Mouse (Mus musculus): ENCODE data around the gene Kcnq5. TPM values are rescaled to one million over a fixed set of nuclear protein-coding genes. Genes with fewer than 3 reads are reported as not detected.

Gene Kcnq5
- polyA plus RNA-seq, 1 experiment from 2014 or later = 0.95 TPM

- ATAC-seq (ENCODE audit: low FRiP score, low TSS enrichment) = no peak
- H3K27me3 ChIP-seq (ENCODE audit: insufficient read depth, low read length) = no peaks in the 10 kb centered on the region
- H3K4me2 ChIP-seq (replicated peaks; ENCODE audit: low read depth, low read length) = no peak overlapping the region
- 82% methylated on average over 3 of the region's 3 CpGs for WGBS
- H3K36me3 ChIP-seq (ENCODE audit: insufficient read depth, low read length) = no peaks in the 10 kb centered on the region
- H3K4me3 ChIP-seq (ENCODE audit: low read length) = no peak overlapping the region
- no peaks in the 10 kb centered on the region for H3K4me1 ChIP-seq (ENCODE audit: insufficient read depth, low read length)
- no peak overlapping the region for H3K27ac ChIP-seq (ENCODE audit: low read length)
- H3K9me3 ChIP-seq (ENCODE audit: low read length) = no peaks in the 10 kb centered on the region
- H3K9ac ChIP-seq (replicated peaks; ENCODE audit: low read length) = no peak overlapping the region
These were observed 105.3 kb downstream of the Kcnq5 start for GRCm38 (mm10) chr1:21856399-21856798.

GRCm38 (mm10) chr1:21838534-21838933 is 123.2 kb downstream of the Kcnq5 start:
- H3K4me1 ChIP-seq (ENCODE audit: insufficient read depth, low read length) = no peaks in the 10 kb centered on the region
- ATAC-seq (ENCODE audit: low FRiP score, low TSS enrichment) = no peak
- no peaks in the 10 kb centered on the region for H3K27me3 ChIP-seq (ENCODE audit: insufficient read depth, low read length)
- H3K9me3 ChIP-seq (ENCODE audit: low read length) = no peaks in the 10 kb centered on the region
- no peak overlapping the region for H3K4me2 ChIP-seq (replicated peaks; ENCODE audit: low read depth, low read length)
- no peak overlapping the region for H3K27ac ChIP-seq (ENCODE audit: low read length)
- H3K4me3 ChIP-seq (ENCODE audit: low read length) = no peak overlapping the region
- H3K36me3 ChIP-seq (ENCODE audit: insufficient read depth, low read length) = no peaks in the 10 kb centered on the region
- no peak overlapping the region for H3K9ac ChIP-seq (replicated peaks; ENCODE audit: low read length)
- WGBS = 22% methylated on average over 3 of the region's 3 CpGs

DNA sequence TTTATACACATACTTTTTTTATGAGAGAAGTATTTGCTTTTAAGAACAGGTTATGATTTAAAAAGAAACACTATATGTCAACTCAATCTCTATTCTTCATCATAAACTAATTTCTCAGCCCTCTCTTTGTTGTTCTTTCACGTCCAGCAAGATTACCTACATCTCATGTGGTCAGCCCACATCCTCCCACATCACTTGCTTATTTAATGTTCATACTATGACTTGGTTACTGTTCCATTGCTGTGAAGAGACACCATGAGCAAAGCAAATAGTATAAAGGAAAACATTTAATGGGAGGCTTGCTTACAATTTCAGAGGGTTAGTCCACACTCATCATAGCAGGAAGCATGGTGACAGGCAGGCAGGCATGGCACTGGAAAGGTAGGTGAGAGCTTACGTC is 124.4 kb downstream of the Kcnq5 start:
- no peak for ATAC-seq (ENCODE audit: low FRiP score, low TSS enrichment)
- 60% methylated on average over 2 of the region's 2 CpGs for WGBS

GRCm38 (mm10) chr1:21836337-21836736 is 125.4 kb downstream of the Kcnq5 start:
- no peak overlapping the region for H3K9ac ChIP-seq (replicated peaks; ENCODE audit: low read length)
- 72% methylated on average over 3 of the region's 3 CpGs for WGBS
- H3K27ac ChIP-seq (ENCODE audit: low read length) = no peak overlapping the region
- H3K4me3 ChIP-seq (ENCODE audit: low read length) = no peak overlapping the region
- H3K4me2 ChIP-seq (replicated peaks; ENCODE audit: low read depth, low read length) = no peak overlapping the region
- no peaks in the 10 kb centered on the region for H3K27me3 ChIP-seq (ENCODE audit: insufficient read depth, low read length)
- no peaks in the 10 kb centered on the region for H3K36me3 ChIP-seq (ENCODE audit: insufficient read depth, low read length)
- H3K4me1 ChIP-seq (ENCODE audit: insufficient read depth, low read length) = no peaks in the 10 kb centered on the region
- no peak for ATAC-seq (ENCODE audit: low FRiP score, low TSS enrichment)
- H3K9me3 ChIP-seq (ENCODE audit: low read length) = no peaks in the 10 kb centered on the region

More for the DNA sequence above, 124.4 kb downstream of the Kcnq5 start:
- Histone ChIP-seq H3K27me3 (ENCODE audit: insufficient read depth, low read length) (no peaks in the 10 kb centered on the region), H3K9me3 (ENCODE audit: low read length) (no peaks in the 10 kb centered on the region), H3K27ac (ENCODE audit: low read length) (no peak overlapping the region), H3K4me2 (replicated peaks; ENCODE audit: low read depth, low read length) (no peak overlapping the region), H3K36me3 (ENCODE audit: insufficient read depth, low read length) (no peaks in the 10 kb centered on the region), H3K9ac (replicated peaks; ENCODE audit: low read length) (no peak overlapping the region), H3K4me3 (ENCODE audit: low read length) (no peak overlapping the region), H3K4me1 (ENCODE audit: insufficient read depth, low read length) (no peaks in the 10 kb centered on the region)

- no peaks in the 10 kb centered on the region for H3K9me3 ChIP-seq (ENCODE audit: low read length)
- 66% methylated on average over 6 of the region's 6 CpGs for WGBS
- peak; percentile 31; the same call in 1 of the 2 replicates for ATAC-seq (ENCODE audit: low FRiP score, low TSS enrichment)
- no peak overlapping the region for H3K27ac ChIP-seq (ENCODE audit: low read length)
- no peak overlapping the region for H3K4me2 ChIP-seq (replicated peaks; ENCODE audit: low read depth, low read length)
- H3K9ac ChIP-seq (replicated peaks; ENCODE audit: low read length) = no peak overlapping the region
- H3K36me3 ChIP-seq (ENCODE audit: insufficient read depth, low read length) = no peaks in the 10 kb centered on the region
- no peak overlapping the region for H3K4me3 ChIP-seq (ENCODE audit: low read length)
- H3K4me1 ChIP-seq (ENCODE audit: insufficient read depth, low read length) = no peaks in the 10 kb centered on the region
- H3K27me3 ChIP-seq (ENCODE audit: insufficient read depth, low read length) = no peaks in the 10 kb centered on the region
These were observed 131.8 kb downstream of the Kcnq5 start for GRCm38 (mm10) chr1:21829909-21830455.

DNA sequence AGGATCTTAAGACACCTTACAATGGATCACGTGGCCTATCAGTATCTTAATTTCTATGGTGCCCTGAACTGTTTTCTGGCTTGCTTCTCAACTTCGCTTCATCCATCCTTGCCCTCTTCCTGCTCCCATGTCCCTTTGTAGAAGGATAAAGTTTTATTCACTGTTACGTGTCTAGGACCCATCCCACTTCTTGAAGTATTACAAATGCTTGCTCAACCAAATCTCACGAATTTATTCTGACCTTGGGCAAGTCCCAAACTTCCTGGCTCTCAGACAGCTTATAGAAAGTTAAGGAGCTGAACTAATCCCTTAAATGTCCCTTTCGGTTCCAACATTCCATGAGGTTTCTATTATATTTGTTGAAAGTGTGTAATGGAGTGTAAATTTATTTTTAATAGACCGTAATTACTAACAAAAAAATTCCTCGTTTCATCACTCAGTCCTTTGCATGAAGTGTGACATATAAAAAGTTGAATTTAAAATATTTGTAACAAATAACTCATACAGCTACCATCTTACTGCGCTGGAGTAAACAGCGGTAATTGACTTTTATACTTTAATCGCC is 141.6 kb downstream of the Kcnq5 start:
- Histone ChIP-seq H3K36me3 (ENCODE audit: insufficient read depth, low read length) (no peaks in the 10 kb centered on the region), H3K4me1 (ENCODE audit: insufficient read depth, low read length) (no peaks in the 10 kb centered on the region), H3K4me3 (ENCODE audit: low read length) (no peak overlapping the region), H3K27ac (ENCODE audit: low read length) (no peak overlapping the region), H3K4me2 (replicated peaks; ENCODE audit: low read depth, low read length) (no peak overlapping the region), H3K9ac (replicated peaks; ENCODE audit: low read length) (no peak overlapping the region), H3K9me3 (ENCODE audit: low read length) (no peaks in the 10 kb centered on the region), H3K27me3 (ENCODE audit: insufficient read depth, low read length) (no peaks in the 10 kb centered on the region)
- WGBS = 82% methylated on average over 10 of the region's 10 CpGs
- ATAC-seq (ENCODE audit: low FRiP score, low TSS enrichment) = no peak

DNA sequence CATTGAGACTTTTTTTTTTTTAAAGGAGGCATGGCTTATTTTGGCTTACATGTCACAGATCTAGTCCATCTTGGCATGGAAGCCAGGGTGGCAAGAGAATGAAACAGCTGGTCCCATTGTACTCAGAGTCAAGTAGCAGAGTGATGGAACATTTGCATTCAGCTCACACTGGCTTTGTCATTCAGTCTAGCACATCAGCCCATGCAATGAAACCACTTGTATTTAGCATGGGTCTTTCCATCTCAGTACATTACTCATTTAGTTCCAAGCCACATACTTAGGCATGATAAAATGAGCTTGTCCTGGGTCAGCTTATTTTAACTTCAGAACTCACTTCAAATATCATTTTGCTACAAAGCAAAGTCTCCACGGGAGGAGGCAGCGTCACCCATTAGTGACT is 156.7 kb downstream of the Kcnq5 start:
- Histone ChIP-seq H3K4me3 (ENCODE audit: low read length) (no peak overlapping the region), H3K4me1 (ENCODE audit: insufficient read depth, low read length) (no peaks in the 10 kb centered on the region), H3K27ac (ENCODE audit: low read length) (no peak overlapping the region), H3K9me3 (ENCODE audit: low read length) (no peaks in the 10 kb centered on the region), H3K36me3 (ENCODE audit: insufficient read depth, low read length) (no peaks in the 10 kb centered on the region), H3K27me3 (ENCODE audit: insufficient read depth, low read length) (no peaks in the 10 kb centered on the region), H3K4me2 (replicated peaks; ENCODE audit: low read depth, low read length) (no peak overlapping the region), H3K9ac (replicated peaks; ENCODE audit: low read length) (no peak overlapping the region)
- 89% methylated on average over 2 of the region's 2 CpGs for WGBS
- ATAC-seq (ENCODE audit: low FRiP score, low TSS enrichment) = no peak

DNA sequence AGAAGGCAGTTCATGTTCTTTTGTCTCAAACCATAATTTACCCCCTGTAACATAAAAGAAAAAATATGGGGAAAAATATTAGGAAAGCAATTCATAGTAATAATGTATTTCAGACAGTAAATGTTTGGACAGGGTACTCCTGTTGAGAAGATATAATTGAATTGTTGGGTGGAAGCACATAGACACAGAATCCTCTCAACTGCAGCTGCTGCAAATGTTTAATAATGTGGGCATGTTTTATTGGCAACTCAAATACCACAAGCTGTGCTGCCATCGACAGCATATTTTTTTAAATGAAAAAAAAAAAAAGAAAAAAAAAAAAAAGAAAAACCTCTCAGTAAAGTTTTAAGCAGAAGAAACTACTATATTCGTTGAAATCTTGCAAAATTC is 157.3 kb downstream of the Kcnq5 start:
- H3K27me3 ChIP-seq (ENCODE audit: insufficient read depth, low read length) = no peaks in the 10 kb centered on the region
- no peak overlapping the region for H3K9ac ChIP-seq (replicated peaks; ENCODE audit: low read length)
- H3K27ac ChIP-seq (ENCODE audit: low read length) = no peak overlapping the region
- H3K36me3 ChIP-seq (ENCODE audit: insufficient read depth, low read length) = no peaks in the 10 kb centered on the region
- no peaks in the 10 kb centered on the region for H3K4me1 ChIP-seq (ENCODE audit: insufficient read depth, low read length)
- H3K4me3 ChIP-seq (ENCODE audit: low read length) = no peak overlapping the region
- ATAC-seq (ENCODE audit: low FRiP score, low TSS enrichment) = no peak
- 89% methylated on average over 2 of the region's 2 CpGs for WGBS
- H3K9me3 ChIP-seq (ENCODE audit: low read length) = no peaks in the 10 kb centered on the region
- no peak overlapping the region for H3K4me2 ChIP-seq (replicated peaks; ENCODE audit: low read depth, low read length)

DNA sequence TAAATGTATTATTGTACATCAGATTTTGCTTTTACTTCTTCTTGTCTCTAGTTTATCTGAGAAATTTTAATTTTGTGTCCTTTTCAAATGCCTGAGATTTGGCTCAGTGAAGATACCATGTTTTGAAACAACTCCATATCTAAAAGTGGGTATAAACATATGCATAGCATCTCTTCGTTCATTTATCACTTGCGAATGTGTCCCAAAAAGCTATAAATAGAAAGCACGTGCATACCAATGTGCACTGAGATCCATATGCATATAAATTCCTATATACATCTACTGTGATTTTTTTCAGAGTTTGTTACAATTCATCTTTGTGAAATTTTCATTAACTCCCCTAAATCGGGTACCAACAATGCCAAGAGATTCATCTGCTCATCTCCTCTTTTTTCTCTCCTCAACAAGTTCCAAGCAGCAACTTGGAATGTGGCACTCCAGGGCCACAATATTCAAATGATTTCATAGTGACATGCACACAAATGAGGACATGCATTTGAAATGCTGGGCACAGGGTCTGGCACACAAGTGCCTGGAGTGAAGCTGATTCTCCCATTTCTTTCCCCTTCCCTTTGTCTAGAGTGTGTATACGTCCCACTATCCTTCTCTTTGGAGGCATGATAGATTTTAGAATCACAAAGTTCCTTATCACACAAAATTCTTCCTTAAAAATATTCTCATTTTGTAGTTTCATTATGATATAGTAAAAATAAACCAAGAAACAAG is 157.8 kb downstream of the Kcnq5 start:
- H3K27ac ChIP-seq (ENCODE audit: low read length) = no peak overlapping the region
- H3K36me3 ChIP-seq (ENCODE audit: insufficient read depth, low read length) = no peaks in the 10 kb centered on the region
- H3K9me3 ChIP-seq (ENCODE audit: low read length) = no peaks in the 10 kb centered on the region
- H3K4me1 ChIP-seq (ENCODE audit: insufficient read depth, low read length) = no peaks in the 10 kb centered on the region
- no peak for ATAC-seq (ENCODE audit: low FRiP score, low TSS enrichment)
- 91% methylated on average over 5 of the region's 5 CpGs for WGBS
- H3K9ac ChIP-seq (replicated peaks; ENCODE audit: low read length) = no peak overlapping the region
- H3K27me3 ChIP-seq (ENCODE audit: insufficient read depth, low read length) = no peaks in the 10 kb centered on the region
- H3K4me3 ChIP-seq (ENCODE audit: low read length) = no peak overlapping the region
- H3K4me2 ChIP-seq (replicated peaks; ENCODE audit: low read depth, low read length) = no peak overlapping the region

DNA sequence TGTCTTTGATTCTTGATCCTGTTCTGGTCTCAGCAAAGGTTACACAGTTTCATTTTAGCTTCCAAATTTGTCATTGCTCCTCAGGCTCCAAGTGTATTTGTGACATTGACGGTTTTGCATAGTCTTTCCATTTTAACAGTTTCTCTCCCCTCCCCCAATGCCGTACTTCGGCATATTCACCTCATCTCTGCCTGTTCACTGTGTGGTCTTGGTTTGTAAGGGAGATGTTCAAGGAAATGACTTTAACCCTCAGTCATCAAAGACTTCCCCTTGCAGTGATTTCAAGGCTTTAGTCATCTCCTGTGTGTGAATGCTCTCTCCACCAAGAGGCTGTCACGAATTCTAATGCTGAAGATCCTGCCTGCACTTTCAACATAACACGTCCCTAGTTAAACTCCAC is 181.0 kb downstream of the Kcnq5 start:
- Histone ChIP-seq H3K4me2 (replicated peaks; ENCODE audit: low read depth, low read length) (no peak overlapping the region), H3K9me3 (ENCODE audit: low read length) (no peaks in the 10 kb centered on the region), H3K27me3 (ENCODE audit: insufficient read depth, low read length) (no peaks in the 10 kb centered on the region), H3K4me1 (ENCODE audit: insufficient read depth, low read length) (no peaks in the 10 kb centered on the region), H3K27ac (ENCODE audit: low read length) (no peak overlapping the region), H3K36me3 (ENCODE audit: insufficient read depth, low read length) (no peaks in the 10 kb centered on the region), H3K9ac (replicated peaks; ENCODE audit: low read length) (no peak overlapping the region), H3K4me3 (ENCODE audit: low read length) (no peak overlapping the region)
- WGBS = 79% methylated on average over 5 of the region's 5 CpGs
- no peak for ATAC-seq (ENCODE audit: low FRiP score, low TSS enrichment)
